Mouse (Mus musculus) lung, postnatal 14 days (tissue): ENCODE measurements at regions not wholly inside any gene's neighbourhood (a gene's known extent, or its start where the extent isn't known, plus 50 kb on each side); places are given as distances from the start of the nearest gene placed in this dataset.
A peak's percentile ranks its signal among the peaks of the same experiment; 100 is the strongest.

Experiments
- DNase-seq: peaks from one replicate; pipeline ENCODE4 v3.0.0; 2021

- DNase-seq: no peak
These were observed 51.9 kb upstream of the Lgalsl start for GRCm38 (mm10) chr11:20882756-20883155.

- DNase-seq: no peak
These were observed 53.1 kb upstream of the Lgalsl start for GRCm38 (mm10) chr11:20883907-20884306.

DNA sequence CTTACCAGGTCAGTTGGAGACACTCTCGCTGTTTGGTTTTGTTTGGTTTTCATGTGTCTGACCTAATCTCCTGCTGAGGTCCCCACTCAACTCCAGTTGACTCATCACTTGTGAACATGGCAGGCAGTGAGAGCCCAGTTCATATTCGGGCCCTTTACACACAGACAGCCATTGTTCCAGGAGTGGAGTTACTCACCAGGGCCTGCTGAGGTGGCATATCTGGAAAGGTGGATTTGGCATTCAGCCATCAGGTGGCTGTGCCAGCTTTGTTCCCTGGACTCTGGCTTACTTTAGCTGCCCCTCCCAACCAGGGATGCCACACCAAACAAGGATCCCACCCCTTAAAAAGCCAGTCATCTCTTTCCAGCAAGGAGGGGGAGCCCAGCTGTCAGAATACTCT lies 56.2 kb upstream of the Lgalsl start:
- DNase-seq: no peak

GRCm38 (mm10) chr11:20890479-20890878 lies 59.6 kb upstream of the Lgalsl start:
- DNase-seq: peak; percentile 17

- DNase-seq: no peak
These were observed 60.9 kb upstream of the Lgalsl start for GRCm38 (mm10) chr11:20891711-20892110.

DNA sequence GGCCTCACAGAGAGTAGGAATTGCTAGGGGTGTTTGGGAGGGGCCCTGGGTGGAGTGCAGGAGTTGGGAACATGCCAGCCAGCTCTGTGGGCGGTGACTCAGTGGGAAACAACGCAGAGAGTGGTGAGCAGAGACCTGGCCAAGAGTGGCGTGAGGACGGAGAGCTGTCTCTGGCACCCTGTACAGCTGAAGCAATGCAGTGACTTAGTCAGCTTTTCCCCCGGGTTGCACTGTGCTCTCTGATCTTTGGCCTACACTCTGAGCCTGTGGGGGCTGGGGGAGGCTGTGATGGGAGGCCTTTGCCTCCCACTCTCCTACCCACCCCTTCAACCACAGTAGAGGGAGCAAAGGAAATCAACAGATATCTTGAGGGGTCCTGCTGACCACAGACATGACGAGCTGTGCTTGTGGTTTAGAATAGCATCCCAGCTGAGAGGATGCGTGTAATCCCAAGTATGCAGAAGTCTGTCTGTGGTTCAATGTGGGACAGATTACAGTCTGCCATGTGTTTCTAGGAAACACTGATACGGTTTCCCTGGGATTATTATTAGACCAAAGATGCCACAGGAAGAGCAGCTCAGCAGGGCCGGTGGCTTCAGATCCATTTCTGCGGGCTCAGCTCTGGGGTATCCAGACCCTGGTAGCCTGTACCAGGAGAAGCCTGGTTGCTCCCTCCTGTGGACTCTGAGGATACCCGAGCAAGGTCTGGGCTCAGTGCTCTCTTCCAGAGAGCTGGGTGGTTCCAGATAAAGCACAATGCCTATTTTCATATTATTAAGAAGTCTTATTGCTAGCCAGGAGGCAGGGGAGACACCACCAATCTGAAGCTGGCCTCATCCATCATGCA lies 65.6 kb upstream of the Lgalsl start:
- DNase-seq: peak; percentile 74

- DNase-seq: peak; percentile 56
These were observed 66.6 kb upstream of the Lgalsl start for GRCm38 (mm10) chr11:20897468-20897867.

GRCm38 (mm10) chr11:20898558-20898957 lies 67.7 kb upstream of the Lgalsl start:
- no peak for DNase-seq

- DNase-seq: no peak
These were observed 68.9 kb upstream of the Lgalsl start for GRCm38 (mm10) chr11:20899766-20900165.

GRCm38 (mm10) chr11:20902001-20902400 lies 71.1 kb upstream of the Lgalsl start:
- DNase-seq: no peak

DNA sequence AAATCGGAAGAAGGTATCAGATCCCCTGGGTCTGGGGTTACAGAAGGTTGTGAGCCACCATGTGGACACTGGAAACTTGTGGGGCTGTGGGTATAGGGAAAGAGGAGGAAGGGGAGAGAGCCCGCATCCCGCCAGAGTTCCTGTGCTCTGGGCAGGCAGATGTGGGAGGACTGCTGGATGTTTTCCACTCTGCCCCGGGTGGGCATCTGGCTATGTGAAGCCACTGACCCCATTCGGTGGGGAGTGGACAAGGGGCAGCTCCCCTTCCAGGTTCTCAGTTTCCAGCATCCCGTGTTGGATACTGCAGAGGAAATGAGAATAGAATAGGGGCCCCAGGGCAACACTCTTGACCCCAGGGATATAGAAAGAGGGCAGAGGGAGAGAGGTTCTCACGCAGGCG lies 72.1 kb upstream of the Lgalsl start:
- no peak for DNase-seq

- DNase-seq: no peak
These were observed 77.1 kb upstream of the Lgalsl start for GRCm38 (mm10) chr11:20907996-20908395.

- DNase-seq: no peak
These were observed 77.6 kb upstream of the Lgalsl start for GRCm38 (mm10) chr11:20908471-20908870.

DNA sequence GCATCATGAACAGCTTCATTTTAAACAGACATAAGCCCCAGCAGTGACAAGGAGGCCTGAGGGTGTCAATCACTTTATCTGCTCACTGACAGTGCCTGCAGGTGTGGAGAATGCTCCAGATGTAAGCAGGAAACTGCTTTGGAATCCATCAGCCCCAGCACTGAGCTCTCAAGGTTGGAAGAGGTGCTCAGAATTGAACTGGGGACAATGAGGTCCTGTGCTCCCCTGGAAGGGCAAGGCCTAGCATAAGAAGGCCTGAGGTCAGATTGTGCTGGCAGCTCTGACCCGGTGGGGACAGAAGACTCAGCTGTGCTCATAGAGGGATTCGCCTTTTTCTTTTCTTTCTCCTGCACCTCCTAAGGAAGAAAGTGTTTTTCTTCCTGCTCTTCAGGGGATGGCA lies 82.2 kb upstream of the Lgalsl start:
- no peak for DNase-seq

DNA sequence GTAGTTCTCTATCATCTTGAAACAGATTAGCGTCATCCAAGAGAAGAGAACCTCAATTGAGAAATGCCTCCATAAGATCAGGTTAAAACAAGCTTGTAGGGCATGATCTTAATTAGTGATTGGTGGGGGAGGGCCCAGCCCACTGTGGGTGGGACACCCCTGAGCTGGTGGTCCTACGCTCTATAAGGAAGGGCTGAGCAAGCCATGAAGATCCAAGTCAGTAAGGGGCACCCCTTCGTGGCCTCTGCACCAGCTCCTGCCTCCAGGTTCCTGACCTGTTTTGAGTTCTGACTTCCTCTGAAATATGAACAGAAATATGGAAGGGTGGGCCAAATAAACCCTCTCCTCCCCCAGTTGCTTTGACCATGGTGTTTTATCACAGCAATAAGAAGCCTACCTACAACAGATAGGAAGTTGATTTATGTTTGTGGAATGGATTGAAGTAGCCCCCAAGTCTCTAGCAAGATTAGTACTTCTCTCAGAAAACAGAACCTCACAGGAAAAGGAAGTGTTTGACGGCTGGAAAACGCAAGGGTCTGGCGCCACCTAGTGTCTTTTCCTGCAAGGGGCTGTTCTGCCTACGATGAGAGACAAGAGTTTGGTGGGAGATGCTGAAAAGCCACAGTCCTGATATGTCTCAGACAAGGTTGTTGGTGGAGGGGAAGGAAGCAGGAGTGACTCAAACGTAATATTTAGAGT lies 82.9 kb upstream of the Lgalsl start:
- peak; percentile 93 for DNase-seq

DNA sequence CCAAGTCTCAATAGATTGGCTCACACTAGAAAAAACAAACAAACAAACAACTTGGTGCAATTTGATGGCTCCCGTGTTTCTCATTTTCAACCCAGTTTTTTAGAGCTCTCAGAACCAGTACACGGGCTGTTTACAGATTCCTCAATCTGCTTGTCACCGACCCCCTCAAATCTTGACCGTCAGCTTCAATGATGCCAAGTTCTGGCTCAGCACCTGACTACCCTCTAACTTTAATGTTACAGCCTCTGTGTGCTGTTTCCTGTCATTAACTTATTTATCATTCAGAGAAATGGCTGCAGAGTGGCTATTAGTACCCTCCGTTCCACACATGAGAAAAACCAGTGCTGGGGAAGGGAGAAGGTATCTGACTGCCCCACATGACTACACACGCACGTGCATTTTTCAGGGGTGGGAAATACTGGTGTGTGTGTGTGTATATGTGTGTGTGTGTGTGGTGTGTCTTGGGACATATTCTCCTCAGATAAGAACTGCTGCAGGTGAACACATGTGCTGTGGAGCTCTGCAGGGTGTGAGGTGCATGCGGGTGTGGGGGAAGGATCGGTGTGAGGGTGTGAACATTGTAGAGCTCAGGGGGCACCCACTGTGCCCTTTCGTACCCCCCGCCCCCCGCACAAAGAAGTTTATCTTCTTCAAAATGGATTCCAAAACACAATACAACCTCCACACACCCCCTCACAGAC lies 83.6 kb upstream of the Lgalsl start:
- DNase-seq: no peak

- DNase-seq: peak; percentile 72
These were observed 84.3 kb upstream of the Lgalsl start for GRCm38 (mm10) chr11:20915182-20915602.

DNA sequence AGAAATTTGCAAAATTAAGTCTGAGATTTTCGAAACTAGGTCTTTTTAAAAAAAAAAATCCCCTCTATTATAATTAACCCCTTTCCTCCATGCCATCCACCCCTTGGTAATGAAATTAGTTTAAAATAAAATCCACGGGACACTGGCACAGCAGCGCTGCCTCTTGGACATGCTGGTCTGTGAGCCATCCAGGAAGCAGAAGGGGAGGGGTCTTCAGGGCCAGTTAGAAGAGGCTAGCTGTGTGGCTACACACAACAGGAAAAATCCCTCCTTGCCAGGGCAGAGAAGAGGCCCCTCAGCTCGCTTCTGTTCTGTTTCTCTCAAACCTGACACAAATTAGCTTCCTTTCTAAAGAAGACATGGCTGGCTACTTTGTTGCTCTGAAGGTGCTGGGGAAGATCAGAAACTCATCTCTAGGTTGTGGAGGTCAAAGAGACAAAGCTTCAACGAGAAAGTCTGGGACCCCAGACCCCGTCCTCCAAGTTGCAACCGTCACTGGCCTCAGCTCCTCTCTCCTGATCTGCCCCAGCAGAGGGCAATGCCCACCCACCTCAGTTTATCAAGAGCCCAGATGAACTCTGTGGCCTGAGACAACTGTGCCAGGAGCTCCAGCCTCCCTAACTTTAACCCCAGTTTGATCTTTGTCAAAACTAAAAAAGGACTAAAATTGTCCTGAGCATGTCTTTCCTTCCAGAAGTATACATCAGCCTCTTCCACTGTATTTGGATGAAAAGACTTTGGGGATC lies 85.0 kb upstream of the Lgalsl start:
- DNase-seq: peak; percentile 34

DNA sequence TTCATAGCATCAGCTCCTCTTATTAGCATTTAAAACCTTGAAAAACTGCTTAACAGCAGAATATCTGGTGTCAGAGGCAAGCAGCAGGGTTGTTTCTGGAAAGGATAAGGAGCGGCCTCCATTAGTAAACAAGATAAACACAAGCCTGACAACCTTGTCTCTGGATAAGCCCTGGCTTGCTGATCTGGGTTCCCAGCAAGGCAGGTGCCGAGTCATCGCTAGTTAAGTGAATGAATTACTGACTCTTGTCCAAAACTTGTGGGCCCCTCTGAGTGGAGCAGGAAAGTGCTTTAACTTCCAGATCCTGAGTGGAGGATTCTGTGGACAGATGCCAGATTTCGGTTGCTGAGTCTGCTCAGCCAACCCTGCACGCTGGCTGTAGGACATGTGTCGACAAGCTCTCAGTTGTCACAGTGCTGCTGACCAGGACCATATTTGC lies 85.6 kb upstream of the Lgalsl start:
- DNase-seq: peak; percentile 65

DNA sequence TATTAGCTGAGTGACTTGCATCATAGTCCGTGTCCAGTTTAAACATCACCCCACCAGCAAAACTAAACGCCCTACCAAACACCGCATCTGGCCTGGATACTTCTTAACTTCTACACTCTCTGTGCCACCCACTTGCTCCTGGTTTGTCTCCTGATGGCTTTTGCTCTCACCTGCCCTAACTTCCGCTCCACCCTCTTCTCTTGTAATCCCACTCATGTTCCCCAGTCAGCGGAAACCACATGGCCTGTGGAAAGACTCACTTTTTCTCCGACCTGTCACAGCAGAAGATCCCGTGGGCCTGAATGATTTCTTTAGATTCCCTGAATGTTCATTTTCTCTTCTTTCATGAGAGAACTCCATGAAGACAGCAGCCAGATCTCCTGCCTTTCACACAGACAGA lies 86.1 kb upstream of the Lgalsl start:
- DNase-seq: no peak

DNA sequence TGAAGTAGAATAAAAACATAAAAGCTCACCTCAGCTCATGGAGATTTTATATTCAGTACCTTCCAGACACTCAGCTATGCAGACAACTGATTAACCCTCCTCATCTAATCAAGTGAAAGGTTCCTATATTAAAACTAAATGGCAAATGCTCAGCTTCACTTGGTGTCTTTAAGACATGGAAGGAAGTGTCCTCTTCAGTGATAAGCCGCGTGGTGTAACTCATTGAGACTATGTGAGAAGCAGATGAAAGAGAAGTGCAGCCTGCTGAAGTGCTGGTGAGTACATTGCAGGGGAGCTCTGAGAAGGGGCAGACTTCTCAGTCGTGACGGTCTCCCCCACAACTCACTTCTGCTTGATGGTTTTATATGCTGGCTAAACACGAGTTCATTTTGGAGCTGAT lies 86.6 kb upstream of the Lgalsl start:
- no peak for DNase-seq

GRCm38 (mm10) chr11:20923115-20923514 lies 92.3 kb upstream of the Lgalsl start:
- DNase-seq: no peak

DNA sequence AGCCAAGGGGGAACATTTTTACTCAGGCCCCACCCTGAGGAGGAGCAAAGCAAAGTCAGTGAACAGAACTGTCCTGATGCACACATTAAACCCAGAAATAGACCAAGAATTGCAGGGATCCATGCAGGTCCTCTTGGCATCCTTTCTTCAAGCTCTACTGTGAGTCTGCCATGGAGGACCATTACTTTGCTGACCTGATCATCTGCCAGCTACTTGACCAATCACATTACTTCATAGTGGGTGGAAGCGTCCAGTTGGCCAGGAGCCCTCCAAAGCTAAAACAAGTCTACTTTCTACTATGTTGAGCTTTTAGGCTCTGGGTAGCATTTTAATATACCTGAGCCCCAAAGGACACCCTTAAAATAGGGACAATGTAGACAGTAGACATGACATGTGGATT lies 98.6 kb upstream of the Lgalsl start:
- DNase-seq: peak; percentile 17
